8 mouse cellular contexts compared by ENCODE assay signal in genomic region chr7:16294837-16295236, GRCm38 (mm10). TPM values are rescaled to one million over a fixed set of nuclear protein-coding genes. Genes with fewer than 3 reads are reported as not detected.
DNase-seq lines count a peak whose midpoint lies in the region; ATAC-seq and TF ChIP-seq lines count a peak whose summit lies in the region.

No protein-coding gene starts in this region.

- peak; percentile 96 for DNase-seq in B cell, adult 2 months
- DNase-seq in heart, adult 9 months (ENCODE audit: low spot score in 2 of 2) = peak; percentile 95 to 96
- DNase-seq in kidney, adult 9 months = peak; percentile 94
- DNase-seq in liver = peak; percentile 96
- peak; percentile 94 to 97 for DNase-seq in monocyte, adult 2 months (ENCODE audit: low read depth in 1 of 2, low spot score in 2 of 2)
- peak; percentile 91 to 93 for DNase-seq in spleen, postnatal 36 days (ENCODE audit: low spot score in 2 of 2)

- H3K4me2 ChIP-seq in embryonic facial prominence, embryonic 15.5 days (replicated peaks) = peak overlapping the region; percentile 91

- H3K27me3 ChIP-seq in embryonic facial prominence, embryonic 15.5 days = no peaks in the 10 kb centered on the region

- H3K4me1 ChIP-seq in bone marrow, adult 2 months (ENCODE audit: control insufficient read depth, insufficient read depth, low read length) = peaks cover 10% of the 10 kb centered on the region
- H3K4me1 ChIP-seq in embryonic facial prominence, embryonic 15.5 days = peaks cover 41% of the 10 kb centered on the region

- peak; percentile 87 for ATAC-seq in embryonic facial prominence, embryonic 15.5 days (ENCODE audit: insufficient number of reproducible peaks, low FRiP score, low TSS enrichment, low read depth)

- peak overlapping the region; percentile 95 for H3K27ac ChIP-seq in bone marrow, adult 2 months (ENCODE audit: control insufficient read depth, insufficient read depth, low read depth, low read length, poor library complexity)
- H3K27ac ChIP-seq in embryonic facial prominence, embryonic 15.5 days (replicated peaks) = peak overlapping the region; percentile 95

- TF ChIP-seq POLR2A in bone marrow, adult 2 months (IDR thresholded peaks at IDR 0.05; ENCODE audit: borderline replicate concordance, control insufficient read depth, low read depth, low read length) = peak; percentile 49; the same call in 1 of the 2 replicates

- H3K4me3 ChIP-seq in bone marrow, adult 2 months (replicated peaks; ENCODE audit: control insufficient read depth, low read depth, low read length) = peak overlapping the region; percentile 70
- H3K4me3 ChIP-seq in embryonic facial prominence, embryonic 15.5 days (replicated peaks) = peak overlapping the region; percentile 58

- peak overlapping the region; percentile 51 for H3K9ac ChIP-seq in embryonic facial prominence, embryonic 15.5 days

- WGBS in bone marrow, adult 2 months = under 1% methylated on average over 23 of the region's 23 CpGs
- WGBS in embryonic facial prominence, embryonic 15.5 days = under 1% methylated on average over 23 of the region's 23 CpGs

- TF ChIP-seq CTCF in bone marrow, adult 2 months (IDR thresholded peaks at IDR 0.05; ENCODE audit: control insufficient read depth, insufficient read depth, low read length) = peak; percentile 99

- H3K36me3 ChIP-seq in embryonic facial prominence, embryonic 15.5 days = no peaks in the 10 kb centered on the region

- no peaks in the 10 kb centered on the region for H3K9me3 ChIP-seq in embryonic facial prominence, embryonic 15.5 days (replicated peaks)

RNA-seq across cellular contexts. Expression of gene Ccdc9, which starts 8.2 kb away (rescaled TPM):
- 108 and 194 TPM in 2 replicates for polyA plus RNA-seq in bone marrow, adult 2 months (2011; ENCODE audit: insufficient read depth, insufficient read length, low replicate concordance, missing spikeins)
- polyA plus RNA-seq in embryonic facial prominence, embryonic 15.5 days (2015; fragmentation: Nextera tagmentation; extraction: Ambion mirVana) = 27.0 and 31.1 TPM in 2 replicates

RNA-seq across cellular contexts. Expression of gene Bbc3, which starts 13.4 kb away (rescaled TPM):
- polyA plus RNA-seq in bone marrow, adult 2 months (2011; ENCODE audit: insufficient read depth, insufficient read length, low replicate concordance, missing spikeins) = 4.4 and 9.2 TPM in 2 replicates
- polyA plus RNA-seq in embryonic facial prominence, embryonic 15.5 days (2015; fragmentation: Nextera tagmentation; extraction: Ambion mirVana) = 5.1 and 7.5 TPM in 2 replicates

RNA-seq across cellular contexts. Expression of gene Inafm1, which starts 21.4 kb away (rescaled TPM):
- polyA plus RNA-seq in bone marrow, adult 2 months (2011; ENCODE audit: insufficient read depth, insufficient read length, low replicate concordance, missing spikeins) = 19.8 and 23.6 TPM in 2 replicates
- 29.6 and 32.8 TPM in 2 replicates for polyA plus RNA-seq in embryonic facial prominence, embryonic 15.5 days (2015; fragmentation: Nextera tagmentation; extraction: Ambion mirVana)

RNA-seq across cellular contexts. Expression of gene C5ar1, which starts 35.5 kb away (rescaled TPM):
- 9.0 and 17.2 TPM in 2 replicates for polyA plus RNA-seq in bone marrow, adult 2 months (2011; ENCODE audit: insufficient read depth, insufficient read length, low replicate concordance, missing spikeins)
- 4.4 and 4.5 TPM in 2 replicates for polyA plus RNA-seq in embryonic facial prominence, embryonic 15.5 days (2015; fragmentation: Nextera tagmentation; extraction: Ambion mirVana)

RNA-seq across cellular contexts. Expression of gene C5ar2, which starts 50.9 kb away (rescaled TPM):
- 4.2 TPM in 2 replicates for polyA plus RNA-seq in bone marrow, adult 2 months (2011; ENCODE audit: insufficient read depth, insufficient read length, low replicate concordance, missing spikeins)
- 0.04 and 0.35 TPM in 2 replicates for polyA plus RNA-seq in embryonic facial prominence, embryonic 15.5 days (2015; fragmentation: Nextera tagmentation; extraction: Ambion mirVana)

Comparison
In these comparisons a context has a peak if more than half of its experiments do, and no peak if none do; other contexts are left out.
1. Peak in every context shown above with its lines: DNase-seq, ATAC-seq, H3K4me3 ChIP-seq and H3K27ac ChIP-seq.